8 mouse cellular contexts compared by ENCODE assay signal in the genomic region with DNA sequence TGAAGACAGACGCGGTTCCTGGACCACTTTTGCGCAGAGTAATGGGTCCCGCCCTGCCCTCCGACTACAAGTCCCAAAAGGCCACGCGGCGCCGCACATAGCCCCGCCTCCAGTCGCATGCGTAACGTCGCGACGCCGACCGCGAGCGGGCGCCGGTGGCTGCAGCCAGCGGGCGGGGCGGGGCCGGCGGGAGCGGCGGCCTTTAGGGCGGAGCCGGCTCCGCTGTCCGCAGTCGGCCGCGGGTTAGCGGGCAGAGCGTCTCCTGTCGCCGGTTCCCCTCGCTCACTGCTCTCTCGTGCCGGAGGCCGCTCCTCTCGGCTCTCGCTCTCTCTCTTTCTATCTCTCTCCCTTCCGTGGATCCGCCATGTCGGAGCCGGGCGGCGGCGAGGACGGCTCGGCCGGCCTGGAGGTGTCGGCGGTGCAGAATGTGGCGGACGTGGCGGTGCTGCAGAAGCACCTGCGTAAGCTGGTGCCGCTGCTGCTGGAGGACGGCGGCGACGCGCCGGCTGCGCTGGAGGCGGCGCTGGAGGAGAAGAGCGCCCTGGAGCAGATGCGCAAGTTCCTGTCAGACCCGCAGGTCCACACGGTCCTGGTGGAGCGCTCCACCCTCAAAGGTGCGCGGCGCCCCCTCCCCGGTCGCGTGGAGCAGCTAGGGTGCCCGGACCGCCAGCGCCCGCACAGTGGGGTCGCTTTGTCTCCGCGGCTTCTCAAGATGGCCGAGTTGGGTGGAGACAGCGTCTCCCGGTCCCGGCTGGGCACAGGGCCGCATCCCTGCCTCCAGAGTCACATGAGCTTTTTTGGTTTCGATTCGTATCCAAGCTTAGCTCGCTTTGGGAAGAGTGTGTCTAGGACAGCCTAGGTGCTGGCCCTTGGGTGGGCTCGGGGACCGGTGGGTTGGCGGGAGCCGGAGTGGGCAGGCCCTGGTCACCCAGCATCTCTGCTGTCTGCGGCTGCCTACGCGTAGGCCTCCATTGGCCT. TPM values are rescaled to one million over a fixed set of nuclear protein-coding genes. Genes with fewer than 3 reads are reported as not detected.
DNase-seq lines count a peak whose midpoint lies in the region; ATAC-seq and TF ChIP-seq lines count a peak whose summit lies in the region.

A gene (plus strand): TSS at position 212 of the 978 bp plus-strand sequence.

- H3K36me3 ChIP-seq in embryonic facial prominence, embryonic 15.5 days, result no peaks in the 10 kb centered on the region
- H3K36me3 ChIP-seq in kidney, embryonic 14.5 days (ENCODE audit: control insufficient read depth, insufficient read depth, low read length), result peaks cover 1% of the 10 kb centered on the region; the same call in 1 of the 2 replicates
- 0 out of 2 replicates have a peak, but pooled peaks cover 3% of the 10 kb centered on the region for H3K36me3 ChIP-seq in limb, embryonic 15.5 days

- DNase-seq in 416B (ENCODE audit: low read depth), result peak; percentile 87
- DNase-seq in heart, adult 9 months (ENCODE audit: low spot score in 2 of 2), result peak; percentile 82 to 92
- DNase-seq in monocyte, adult 2 months (ENCODE audit: low read depth in 1 of 2, low spot score in 2 of 2), result peak; percentile 75 to 88
- DNase-seq in spleen, postnatal 36 days (ENCODE audit: low spot score in 2 of 2), result peak; percentile 93 to 94

- under 1% methylated on average over 100 of the region's 105 CpGs for WGBS in bone marrow, adult 2 months
- WGBS in embryonic facial prominence, embryonic 15.5 days, result under 1% methylated on average over 102 of the region's 105 CpGs
- WGBS in kidney, embryonic 14.5 days, result under 1% methylated on average over 99 of the region's 105 CpGs
- whole genome bisulfite sequencing in limb, embryonic 15.5 days, result under 1% methylated on average over 105 of the region's 105 CpGs

- H3K4me3 ChIP-seq in bone marrow, adult 2 months (replicated peaks; ENCODE audit: control insufficient read depth, low read depth, low read length), result peak within 1 kb of the TSS; percentile 98
- H3K4me3 ChIP-seq in embryonic facial prominence, embryonic 15.5 days (replicated peaks), result peak within 1 kb of the TSS; percentile 100
- peak within 1 kb of the TSS; percentile 99 for H3K4me3 ChIP-seq in kidney, embryonic 14.5 days (ENCODE audit: low read length)
- H3K4me3 ChIP-seq in limb, embryonic 15.5 days, result peak within 1 kb of the TSS; percentile 100

- peak within 1 kb of the TSS; percentile 99 for H3K27ac ChIP-seq in bone marrow, adult 2 months (ENCODE audit: control insufficient read depth, insufficient read depth, low read depth, low read length, poor library complexity)
- peak within 1 kb of the TSS; percentile 96 for H3K27ac ChIP-seq in embryonic facial prominence, embryonic 15.5 days (replicated peaks)
- peak within 1 kb of the TSS; percentile 94 for H3K27ac ChIP-seq in kidney, embryonic 14.5 days (ENCODE audit: low read depth, low read length)
- H3K27ac ChIP-seq in limb, embryonic 15.5 days, result peak within 1 kb of the TSS; percentile 98

- peak; percentile 95 for ATAC-seq in embryonic facial prominence, embryonic 15.5 days (ENCODE audit: insufficient number of reproducible peaks, low FRiP score, low TSS enrichment, low read depth)
- ATAC-seq in kidney, embryonic 14.5 days (ENCODE audit: low FRiP score, low TSS enrichment), result peak; percentile 95
- ATAC-seq in limb, embryonic 15.5 days (ENCODE audit: insufficient number of reproducible peaks, low FRiP score, low TSS enrichment, low read depth), result peak; percentile 92

- peaks cover 2% of the 10 kb centered on the region; the same call in 1 of the 2 replicates for H3K4me1 ChIP-seq in bone marrow, adult 2 months (ENCODE audit: control insufficient read depth, insufficient read depth, low read length)
- H3K4me1 ChIP-seq in embryonic facial prominence, embryonic 15.5 days, result peaks cover 22% of the 10 kb centered on the region
- peaks cover 11% of the 10 kb centered on the region; the same call in 1 of the 2 replicates for H3K4me1 ChIP-seq in kidney, embryonic 14.5 days (ENCODE audit: control insufficient read depth, insufficient read depth, low read length)
- H3K4me1 ChIP-seq in limb, embryonic 15.5 days, result peaks cover 27% of the 10 kb centered on the region

- peak within 1 kb of the TSS; percentile 100 for H3K9ac ChIP-seq in embryonic facial prominence, embryonic 15.5 days
- H3K9ac ChIP-seq in kidney, embryonic 14.5 days (ENCODE audit: low read depth, low read length), result peak within 1 kb of the TSS; percentile 96
- peak within 1 kb of the TSS; percentile 98 for H3K9ac ChIP-seq in limb, embryonic 15.5 days

- no peak for TF ChIP-seq CTCF in bone marrow, adult 2 months (IDR thresholded peaks at IDR 0.05; ENCODE audit: control insufficient read depth, insufficient read depth, low read length)

- no peaks in the 10 kb centered on the region for H3K9me3 ChIP-seq in embryonic facial prominence, embryonic 15.5 days (replicated peaks)
- no peaks in the 10 kb centered on the region for H3K9me3 ChIP-seq in kidney, embryonic 14.5 days (ENCODE audit: control insufficient read depth, low read length)
- no peaks in the 10 kb centered on the region for H3K9me3 ChIP-seq in limb, embryonic 15.5 days

- no peaks in the 10 kb centered on the region for H3K27me3 ChIP-seq in embryonic facial prominence, embryonic 15.5 days
- no peaks in the 10 kb centered on the region for H3K27me3 ChIP-seq in kidney, embryonic 14.5 days (ENCODE audit: control insufficient read depth, insufficient read depth, low read length)
- H3K27me3 ChIP-seq in limb, embryonic 15.5 days, result peaks cover 6% of the 10 kb centered on the region; the same call in 1 of the 2 replicates

- peak; percentile 95 for TF ChIP-seq POLR2A in bone marrow, adult 2 months (IDR thresholded peaks at IDR 0.05; ENCODE audit: borderline replicate concordance, control insufficient read depth, low read depth, low read length)

- H3K4me2 ChIP-seq in embryonic facial prominence, embryonic 15.5 days (replicated peaks), result peak within 1 kb of the TSS; percentile 54
- H3K4me2 ChIP-seq in kidney, embryonic 14.5 days (replicated peaks; ENCODE audit: low read depth, low read length), result peak within 1 kb of the TSS; percentile 74
- H3K4me2 ChIP-seq in limb, embryonic 15.5 days, result peak within 1 kb of the TSS; percentile 70

RNA-seq across cellular contexts. Expression of the gene that starts here (rescaled TPM):
- 18.8 and 39.1 TPM in 2 replicates for polyA plus RNA-seq in bone marrow, adult 2 months (2011; ENCODE audit: insufficient read depth, insufficient read length, low replicate concordance, missing spikeins)
- polyA plus RNA-seq in embryonic facial prominence, embryonic 15.5 days (2015; fragmentation: Nextera tagmentation; extraction: Ambion mirVana), result 45.7 and 54.2 TPM in 2 replicates
- 40.9 and 63.6 TPM in 2 replicates for polyA plus RNA-seq in kidney, embryonic 14.5 days (2014; fragmentation: Nextera tagmentation; extraction: Ambion mirVana)
- 43.2 and 47.2 TPM in 2 replicates for polyA plus RNA-seq in limb, embryonic 15.5 days (2015; fragmentation: Nextera tagmentation; extraction: Ambion mirVana)

Comparison
In these comparisons a context has a peak if more than half of its experiments do, and no peak if none do; other contexts are left out.
1. Peak in every context shown above with its lines: DNase-seq, ATAC-seq, H3K4me3 ChIP-seq and H3K27ac ChIP-seq.